Mouse (Mus musculus) left cerebral cortex, adult 8-10 months (tissue): ENCODE results near the gene Sdhc. TPM values are rescaled to one million over a fixed set of nuclear protein-coding genes. Genes with fewer than 3 reads are reported as not detected.
"Not testable (repeated sequence)": the region's sequence is repeated elsewhere in the genome, so short reads cannot be mapped to it uniquely, and the experiment has no call there.

Source experiments
- DNase-seq, 2 experiments: peaks; one replicate each; pipeline ENCODE4 v3.0.0; 2022; ENCODE audit warnings: low spot score in 2 of 2
- total RNA-seq, 4 experiments: library from RNA; stranded (reverse); gene quantifications; 2 replicates each; pipeline ENCODE4 v1.2.4; 2022

The Sdhc gene
- total RNA-seq, 4 experiments from 2014 or later = 196 to 228 (median 209) TPM

DNA sequence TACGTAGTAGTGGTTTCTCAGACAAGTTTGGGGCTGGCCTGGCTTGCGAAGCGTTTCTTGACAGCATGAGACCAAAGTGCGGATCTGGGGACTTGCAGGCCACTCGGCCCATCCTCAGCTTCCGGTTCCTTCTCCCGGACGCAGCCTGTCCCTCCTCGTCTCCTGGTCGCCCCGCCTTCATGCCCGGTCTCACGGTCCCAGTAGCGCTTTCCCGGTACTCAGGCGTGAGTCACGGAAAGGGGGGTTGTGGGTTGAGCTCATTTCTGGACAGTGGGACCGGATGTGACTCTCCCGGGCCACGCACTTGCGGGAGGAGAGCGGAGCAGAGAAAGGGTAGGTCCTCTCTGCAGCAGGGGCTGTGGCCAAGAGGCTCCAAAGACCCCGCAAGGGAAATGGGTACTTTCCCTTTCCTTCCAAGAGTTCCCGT lies 36.5 kb downstream of the Sdhc start, which contains the start of gene Cfap126:
Cfap126 (plus strand) TSS at position 46 of the 427 bp plus-strand sequence.
- DNase-seq = peak; percentile 28 to 53

DNA sequence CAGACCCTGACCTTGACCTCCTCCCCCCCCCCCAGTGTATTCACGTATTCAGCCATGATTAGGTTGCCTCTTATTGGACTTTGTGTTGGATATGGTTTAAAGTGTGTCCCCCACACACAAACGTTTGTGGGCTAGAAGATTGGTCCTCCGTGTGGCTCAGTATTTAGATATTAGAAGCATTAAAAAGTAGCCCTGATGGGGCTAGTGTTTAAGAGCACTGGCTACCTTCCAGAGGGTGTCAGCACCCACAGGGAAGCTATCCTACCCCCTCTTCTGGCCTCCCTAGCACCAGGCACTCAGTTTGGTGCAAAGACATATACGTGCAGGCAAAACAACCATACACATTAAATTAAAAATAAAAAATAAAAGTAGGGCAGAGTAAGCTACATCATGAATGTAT lies 37.4 kb downstream of the Sdhc start:
- DNase-seq = no peak

DNA sequence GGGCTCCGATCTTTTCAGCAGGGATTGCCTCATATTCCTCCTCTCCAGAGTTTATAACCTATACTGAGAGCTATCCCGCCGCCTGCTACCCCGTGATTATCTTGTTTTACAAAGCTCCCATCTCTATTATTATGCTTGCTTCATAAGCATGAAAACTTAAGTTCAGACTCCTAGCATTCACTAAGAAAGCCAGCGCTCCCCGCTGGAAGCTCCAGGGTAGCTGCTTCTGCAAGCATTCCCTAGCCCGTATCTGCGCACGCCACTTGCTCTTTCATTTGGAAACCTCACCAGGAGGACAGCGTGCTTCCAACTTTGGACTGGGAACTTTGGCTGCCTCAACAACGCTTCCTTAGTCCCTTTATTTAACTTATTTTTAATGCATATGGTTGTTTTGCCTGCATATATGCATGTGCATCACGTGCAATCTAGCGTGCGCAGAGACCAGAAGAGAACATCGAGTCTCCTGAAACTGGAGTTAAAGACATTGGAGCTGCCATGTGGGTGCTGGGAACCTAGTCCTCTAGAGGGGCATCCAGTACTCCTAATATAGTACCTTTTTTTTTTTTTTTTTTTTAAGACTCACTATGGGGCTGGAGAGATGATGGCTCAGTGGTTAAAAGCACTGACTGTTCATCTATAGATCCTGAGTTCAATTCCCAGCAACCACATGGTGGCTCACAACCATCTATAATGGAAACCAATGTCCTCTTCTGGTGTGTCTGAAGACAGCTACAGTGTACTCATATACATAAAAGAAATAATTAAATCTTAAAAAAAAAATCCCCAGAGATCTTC lies 38.4 kb downstream of the Sdhc start:
- DNase-seq = peak in 1 of 2 experiments; percentile 18

DNA sequence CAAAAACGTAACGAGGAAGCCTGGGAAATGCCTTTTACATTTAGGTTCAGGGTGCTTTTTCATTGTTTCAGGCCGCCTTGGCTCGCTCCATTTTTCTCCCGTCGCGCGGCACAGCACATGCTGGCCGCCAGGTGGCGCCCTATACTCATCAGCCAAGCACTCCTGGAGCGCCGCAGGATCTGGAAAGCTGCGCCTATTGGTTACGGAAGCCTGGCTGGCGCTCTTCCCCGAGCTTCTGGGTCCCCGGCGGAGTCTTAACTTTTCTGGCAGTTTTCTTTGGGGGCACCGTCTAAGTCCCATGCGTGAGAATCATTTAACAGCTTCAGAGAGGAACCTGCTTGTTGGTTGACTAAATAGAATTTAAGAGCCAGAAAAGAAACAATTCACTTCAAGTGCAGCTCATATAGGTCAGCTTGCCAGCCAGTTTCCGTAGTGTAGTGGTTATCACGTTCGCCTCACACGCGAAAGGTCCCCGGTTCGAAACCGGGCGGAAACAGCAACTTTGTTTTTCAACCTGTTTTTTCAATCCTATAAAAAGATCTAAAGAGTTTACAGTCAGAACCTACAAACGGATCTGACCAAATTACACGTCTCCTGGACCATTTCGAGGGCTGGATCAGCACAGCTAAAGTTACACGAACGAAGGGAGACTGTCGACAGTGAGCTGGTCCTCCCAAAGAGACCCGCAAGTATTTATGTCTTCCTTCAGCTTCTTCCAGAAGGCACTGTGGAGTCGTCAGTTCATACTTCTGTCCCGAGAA lies 39.2 kb downstream of the Sdhc start:
- peak; percentile 93 to 95 for DNase-seq

DNA sequence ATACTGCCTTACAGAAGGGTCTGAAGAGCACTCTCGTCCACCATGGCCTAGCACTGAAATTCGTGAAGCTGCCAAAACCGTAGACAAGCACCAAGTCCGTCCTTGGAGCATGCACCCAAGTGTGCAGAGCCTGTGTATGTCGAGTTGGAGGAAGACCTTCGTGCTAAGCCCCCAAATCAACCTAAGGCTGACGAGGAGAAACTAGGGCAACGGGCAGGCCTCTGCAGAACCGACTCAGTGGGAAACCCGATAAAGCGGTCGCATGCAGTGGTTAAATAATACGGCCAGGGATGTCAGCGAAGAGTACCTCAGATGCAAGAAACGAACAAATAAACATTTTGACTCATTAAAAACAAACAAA lies 39.8 kb downstream of the Sdhc start:
- DNase-seq = no peak

DNA sequence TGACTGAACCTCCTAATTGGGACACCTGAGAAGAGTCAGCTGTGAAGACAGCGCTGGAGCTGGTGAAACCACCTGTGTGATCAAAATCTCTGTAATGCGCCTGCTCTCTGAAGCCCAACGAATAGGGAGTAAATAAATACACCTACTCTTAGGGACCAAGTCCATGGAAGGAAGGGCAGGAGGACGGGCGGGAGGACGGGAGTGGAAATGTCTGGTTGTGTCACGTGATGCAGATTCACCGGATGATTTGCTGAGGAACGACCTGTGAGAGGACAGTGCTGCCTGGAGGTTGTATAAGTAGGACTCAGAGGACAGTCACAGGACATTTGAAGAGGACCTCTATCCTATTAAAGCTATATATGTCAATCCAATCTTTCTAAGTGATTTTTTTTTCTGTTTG lies 40.8 kb downstream of the Sdhc start:
- DNase-seq = no peak

DNA sequence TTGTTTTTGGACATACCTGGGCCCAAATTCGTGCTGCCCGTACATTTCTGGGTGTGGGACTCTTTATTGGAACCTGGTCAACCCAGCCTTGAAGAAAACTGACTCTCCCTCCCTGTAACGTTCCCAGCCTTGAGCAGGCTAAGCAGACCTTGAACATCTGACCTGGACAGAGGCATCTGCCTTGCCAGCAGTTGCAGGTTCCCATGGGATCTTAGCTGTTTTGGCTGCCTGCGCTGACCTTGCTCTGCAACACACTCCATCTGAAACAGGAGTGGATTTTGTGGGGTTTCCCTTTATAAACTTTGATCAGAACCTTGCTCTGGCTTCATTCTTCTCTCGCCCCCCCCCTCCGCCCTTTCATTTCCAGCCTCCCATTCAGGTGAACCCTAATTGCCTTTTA lies 45.2 kb downstream of the Sdhc start:
- no peak for DNase-seq

DNA sequence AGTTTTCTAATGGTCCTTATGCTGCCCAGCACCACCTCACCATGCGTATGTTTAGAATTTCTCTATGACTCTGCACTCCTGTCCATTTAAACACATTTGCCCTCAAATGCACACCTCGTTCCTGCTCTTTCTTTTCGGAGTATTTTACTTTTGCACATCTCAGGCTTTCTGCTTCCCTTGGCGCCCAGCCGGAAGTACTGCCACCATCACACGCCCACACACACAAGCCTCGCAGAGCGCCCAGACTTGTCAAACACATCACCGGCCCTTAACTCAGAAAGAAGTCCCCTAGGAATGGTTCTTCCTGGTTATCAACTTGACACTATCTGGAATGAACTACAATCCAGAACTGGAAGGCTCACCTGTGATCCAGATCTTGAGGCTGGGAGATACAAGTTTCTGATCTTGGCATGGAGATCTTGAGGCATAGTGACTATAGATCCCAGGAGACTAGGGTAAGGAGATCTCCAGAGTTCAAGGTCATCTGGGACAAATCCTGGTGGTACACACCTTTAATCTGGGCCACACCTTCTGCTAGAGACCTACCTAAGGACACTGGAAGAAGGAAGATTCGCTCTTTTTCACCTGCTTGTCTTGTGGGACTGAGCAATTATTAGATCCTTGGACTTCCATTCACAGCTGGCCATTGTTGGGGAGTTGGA lies 47.1 kb downstream of the Sdhc start:
- peak in 1 of 2 experiments; percentile 46 for DNase-seq

DNA sequence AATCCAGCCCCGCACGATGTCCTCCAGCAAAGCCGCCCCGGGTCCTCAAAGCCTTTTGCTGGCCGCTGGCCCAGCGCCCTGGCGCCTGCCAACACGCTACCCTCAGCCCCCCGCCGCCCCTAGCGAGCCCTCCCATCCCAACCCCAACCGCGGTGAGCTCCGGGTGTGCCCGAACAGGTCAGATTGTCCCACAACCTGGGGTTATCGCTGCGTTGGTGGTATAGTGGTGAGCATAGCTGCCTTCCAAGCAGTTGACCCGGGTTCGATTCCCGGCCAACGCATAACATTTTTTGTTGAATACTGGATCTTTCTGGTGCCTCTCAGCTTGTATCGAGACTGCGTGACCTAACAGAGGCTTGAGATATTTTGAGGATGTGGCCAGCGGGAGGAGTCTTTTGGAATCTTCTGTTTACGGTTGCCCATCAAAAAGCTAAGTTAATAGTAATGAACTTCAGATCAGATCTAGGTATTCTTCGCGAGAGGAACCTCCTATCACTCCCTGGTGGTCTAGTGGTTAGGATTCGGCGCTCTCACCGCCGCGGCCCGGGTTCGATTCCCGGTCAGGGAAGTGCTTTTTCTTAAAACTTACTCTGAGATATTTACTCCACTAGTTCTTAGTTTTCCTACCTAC lies 47.7 kb downstream of the Sdhc start:
- DNase-seq = peak; percentile 77 to 96

DNA sequence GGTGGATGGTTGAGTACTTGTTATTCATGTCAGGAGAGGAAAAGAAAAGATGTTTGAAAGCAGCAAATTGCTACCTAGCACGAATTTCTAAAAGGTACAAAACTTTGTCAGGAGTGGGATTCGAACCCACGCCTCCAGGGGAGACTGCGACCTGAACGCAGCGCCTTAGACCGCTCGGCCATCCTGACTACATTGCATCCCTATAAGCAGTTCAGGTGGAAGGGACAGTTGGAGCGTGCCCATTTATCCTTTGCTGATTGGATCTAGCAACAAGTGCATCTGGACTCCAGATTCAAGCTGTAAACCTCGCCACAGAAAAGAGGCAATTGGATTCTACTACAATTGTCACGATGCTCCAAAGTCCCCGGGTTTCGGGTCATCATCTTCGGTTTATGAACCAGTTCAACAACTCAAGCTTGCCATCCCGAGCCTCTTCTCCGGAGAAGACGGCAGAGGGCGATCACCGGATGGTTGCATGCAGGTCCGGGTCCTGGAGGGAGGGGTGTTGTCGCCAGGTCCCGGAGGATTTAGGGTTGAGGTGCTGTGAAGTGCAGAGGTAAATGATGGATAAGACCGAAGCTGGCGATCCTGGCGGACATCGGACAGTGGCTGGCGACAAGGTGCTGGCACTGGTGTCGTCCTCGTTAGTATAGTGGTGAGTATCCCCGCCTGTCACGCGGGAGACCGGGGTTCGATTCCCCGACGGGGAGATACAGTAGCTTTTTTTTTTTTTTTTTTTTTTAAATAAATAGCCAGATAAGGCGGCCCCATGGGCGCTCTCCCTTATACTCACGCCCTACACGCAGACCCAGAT lies 48.5 kb downstream of the Sdhc start:
- DNase-seq = peak; percentile 83 to 98

DNA sequence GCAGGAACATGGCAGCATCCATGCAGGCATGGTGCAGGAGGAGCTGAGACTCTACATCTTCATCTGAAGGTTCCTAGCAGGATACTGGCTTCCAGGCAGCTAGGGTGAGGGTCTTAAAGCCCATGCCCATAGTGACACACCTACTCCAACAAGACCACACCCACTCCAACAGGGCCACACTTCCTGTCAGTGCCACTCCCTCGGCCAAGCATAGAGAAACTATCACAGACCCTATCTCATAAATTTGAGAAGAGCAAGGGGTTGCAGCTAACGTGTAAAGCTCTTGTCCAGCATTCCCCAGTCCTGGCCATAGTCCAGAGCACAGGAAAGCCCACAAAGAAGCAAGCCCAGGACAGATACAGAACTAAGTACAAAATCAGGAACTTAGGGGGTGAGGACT lies 49.4 kb downstream of the Sdhc start:
- DNase-seq = no peak

DNA sequence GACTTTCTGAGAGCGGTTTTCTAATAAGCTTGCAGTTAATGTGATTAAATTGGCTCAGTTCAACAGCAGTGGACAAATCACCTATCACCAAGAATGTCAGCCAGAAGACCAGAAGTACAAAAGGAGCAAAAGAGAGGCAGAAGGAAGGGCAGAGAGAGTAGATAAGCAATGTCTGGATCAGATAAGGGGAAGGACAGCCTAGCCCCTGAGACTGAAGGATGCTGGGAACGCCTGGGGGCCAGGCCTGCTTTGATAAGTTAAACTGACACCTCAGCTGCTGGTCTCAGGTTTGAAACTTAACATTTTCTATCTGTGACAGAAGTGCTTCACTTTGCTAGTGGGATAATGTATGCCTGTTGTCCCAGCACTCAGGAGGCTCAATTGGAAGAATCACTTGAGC lies 52.8 kb downstream of the Sdhc start:
- no peak for DNase-seq

DNA sequence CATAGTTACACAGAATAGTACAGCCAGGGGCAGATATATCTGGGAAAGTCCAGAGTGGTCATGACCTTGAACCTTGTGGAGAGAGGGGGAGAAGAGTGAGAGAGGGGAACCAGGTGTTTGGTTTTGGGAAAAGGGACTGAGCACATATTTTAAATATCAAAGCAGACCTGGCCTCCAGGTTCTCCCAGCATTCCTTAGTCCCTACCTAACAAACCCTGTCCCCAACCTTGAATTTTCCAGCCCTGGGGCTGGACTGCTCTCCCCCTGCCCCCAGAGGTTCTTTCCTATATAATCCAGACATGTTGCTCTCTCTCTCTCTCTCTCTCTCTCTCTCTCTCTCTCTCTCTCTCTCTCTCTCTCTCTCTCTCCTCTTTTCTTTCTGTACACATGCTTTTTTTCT lies 53.3 kb downstream of the Sdhc start:
- DNase-seq = no peak

DNA sequence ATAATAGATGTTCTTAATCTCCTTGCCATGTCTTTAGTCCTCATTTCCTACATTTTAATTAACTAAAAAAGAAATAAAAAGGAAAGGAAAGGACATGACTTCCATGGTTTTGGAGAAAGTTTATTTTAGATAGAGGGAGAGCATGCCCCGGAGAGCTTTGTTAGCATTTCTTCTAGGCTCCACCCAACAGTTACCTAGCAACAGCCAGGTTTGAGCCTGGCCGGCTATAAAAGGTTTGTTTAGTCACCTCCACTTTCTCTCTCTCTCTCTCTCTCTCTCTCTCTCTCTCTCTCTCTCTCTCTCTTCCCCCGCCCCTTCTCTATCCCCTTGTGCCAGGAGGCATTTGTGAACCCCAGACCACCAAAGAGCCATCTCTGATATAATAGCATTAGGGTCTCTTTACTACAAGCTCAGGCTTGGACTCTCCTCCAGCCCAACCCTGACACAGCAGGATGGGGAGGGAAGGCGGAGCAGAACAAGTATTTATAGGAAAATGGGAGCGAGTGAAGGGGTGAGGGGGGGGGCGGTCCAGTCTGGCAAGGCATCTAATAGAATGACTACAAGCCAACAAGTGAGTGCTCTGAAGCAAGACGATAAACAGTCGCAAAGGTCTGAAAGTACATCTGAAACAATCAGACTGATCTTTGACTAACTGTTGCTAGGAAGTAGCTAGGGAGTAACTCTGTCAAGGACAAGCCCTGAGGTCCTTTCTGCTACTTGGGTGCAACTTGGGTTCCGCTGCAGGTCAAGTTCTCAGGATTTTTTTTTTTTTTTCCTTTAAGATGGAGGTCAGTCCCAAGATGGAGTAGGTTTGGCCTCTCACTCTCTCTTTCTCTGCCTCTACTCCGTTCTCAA lies 54.1 kb downstream of the Sdhc start:
- DNase-seq = no peak

DNA sequence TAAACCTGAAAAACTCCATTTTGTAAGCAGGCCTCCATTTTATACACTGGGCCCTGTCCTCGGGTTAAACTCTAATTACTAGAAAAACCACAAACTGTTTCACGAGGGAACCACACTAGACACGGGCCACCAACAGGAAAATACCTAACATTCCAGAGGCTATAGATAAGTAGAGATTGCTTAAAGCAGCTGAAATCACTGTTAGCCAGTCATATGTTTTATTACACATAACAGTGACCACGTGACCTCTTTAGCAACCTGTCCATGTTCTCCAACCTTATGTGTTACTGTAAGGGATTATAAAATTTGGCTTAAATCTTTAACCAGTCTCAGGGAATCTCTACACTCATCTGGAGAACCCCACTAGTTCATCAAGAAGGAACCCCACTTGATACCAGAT lies 56.0 kb downstream of the Sdhc start:
- DNase-seq = no peak

DNA sequence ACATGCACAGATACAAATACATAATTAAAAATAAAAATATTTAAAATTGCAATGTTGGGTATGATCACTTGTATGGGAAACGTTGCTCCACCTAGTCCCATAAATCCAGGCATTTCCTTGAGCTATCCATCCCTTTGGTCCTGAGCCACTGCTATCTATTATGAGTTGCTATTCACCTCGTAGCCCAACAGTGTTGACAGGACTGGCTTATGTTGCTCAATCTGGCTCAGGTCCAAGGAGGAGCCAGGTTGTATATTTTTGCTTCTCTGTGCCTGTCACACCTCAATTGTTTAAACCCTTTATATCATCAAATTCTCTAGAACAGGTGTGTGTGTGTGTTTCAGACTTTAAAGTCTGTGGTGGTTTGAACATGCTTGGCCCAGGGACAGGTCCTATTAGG lies 59.6 kb downstream of the Sdhc start:
- DNase-seq = no peak

DNA sequence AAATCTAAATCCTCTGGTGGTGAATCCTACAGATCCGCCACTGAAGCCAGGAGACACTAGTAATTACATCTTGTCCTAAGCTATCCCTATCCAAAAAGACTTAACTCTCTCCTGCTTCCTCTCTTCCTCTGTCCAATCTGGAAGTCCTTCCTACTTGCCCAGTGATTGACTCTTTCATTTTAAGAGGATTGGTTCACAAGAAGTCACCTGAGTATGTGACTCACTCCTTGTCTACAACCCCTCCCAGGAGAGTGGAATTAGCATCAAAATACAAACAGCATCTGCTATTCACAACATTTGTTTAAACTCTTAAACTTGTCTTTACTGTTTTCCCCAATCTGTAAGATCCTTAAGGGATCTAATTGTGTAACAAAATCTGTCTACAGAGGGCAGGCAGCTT lies 60.5 kb downstream of the Sdhc start:
- DNase-seq = no peak

DNA sequence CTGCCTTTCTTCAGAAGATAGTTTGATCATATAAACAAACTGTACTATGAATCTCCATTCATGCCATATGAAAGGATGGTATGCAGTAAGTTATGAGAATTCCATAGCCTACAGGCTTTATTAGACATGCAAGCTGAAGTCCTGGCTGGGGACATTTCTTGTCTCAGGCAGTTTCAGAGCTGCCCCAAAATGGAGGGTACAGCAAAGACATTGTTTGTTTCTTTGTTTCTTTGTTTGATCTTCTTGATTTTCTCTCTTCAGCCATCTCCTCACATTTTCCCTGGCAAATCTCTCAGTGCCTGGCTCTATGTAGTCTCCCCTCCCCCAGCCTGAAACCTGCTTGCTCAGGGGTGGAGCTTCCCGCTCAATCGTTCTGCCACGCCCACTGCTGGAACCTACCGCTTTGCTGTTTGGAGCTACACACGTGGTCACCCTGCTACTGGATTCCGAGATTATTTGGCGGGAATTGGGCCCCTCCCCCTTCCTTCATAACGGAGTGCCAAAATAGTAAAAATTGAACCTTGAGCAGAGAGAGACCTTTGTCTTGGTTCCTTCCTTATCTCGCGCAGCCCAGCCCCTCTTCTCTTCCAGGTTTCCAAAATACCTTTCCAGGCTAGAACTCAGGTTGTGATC lies 62.0 kb downstream of the Sdhc start:
- DNase-seq = not testable (repeated sequence)

DNA sequence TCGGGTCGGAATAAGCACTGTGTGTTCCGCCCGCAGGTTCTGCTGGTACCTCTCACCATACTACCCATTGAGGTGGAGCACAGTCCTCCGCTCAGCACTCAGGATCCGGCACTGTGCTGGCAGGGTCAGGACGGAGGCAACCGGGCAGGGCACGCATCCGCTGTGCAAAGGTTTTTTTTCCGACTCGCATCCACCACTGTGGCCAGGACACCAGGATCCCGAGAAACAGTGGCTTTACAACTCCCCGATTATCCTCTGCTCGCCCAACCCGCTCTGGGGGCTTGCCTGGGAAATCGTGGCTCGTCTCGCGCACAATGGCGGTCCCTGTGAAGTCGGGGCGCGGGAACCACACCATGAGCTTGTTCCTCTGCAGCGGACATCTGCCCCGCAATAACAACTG lies 64.7 kb downstream of the Sdhc start:
- no peak for DNase-seq
